Mouse (Mus musculus) heart, embryonic 12.5 days (tissue): ENCODE results near the gene Tmcc3. TPM values are rescaled to one million over a fixed set of nuclear protein-coding genes. Genes with fewer than 3 reads are reported as not detected.
"Not testable (repeated sequence)": the region's sequence is repeated elsewhere in the genome, so short reads cannot be mapped to it uniquely, and the experiment has no call there.

Experiments
- ATAC-seq: fragments of 200-750 bp; cut with Nextera tagmentation; 2 replicates; pipeline ENCODE4 v1.8.0; 2017; ENCODE audit warnings: moderate TSS enrichment, moderate library complexity; ENCODE audit not compliant: insufficient number of reproducible peaks, low FRiP score
- H3K27ac ChIP-seq: fragments of 300-500 bp; sonication (generic); 2 replicates; pipeline ENCODE4 v1.5.1; 2016; ENCODE audit warnings: mild to moderate bottlenecking, moderate library complexity; ENCODE audit not compliant: poor library complexity, severe bottlenecking
- H3K27me3 ChIP-seq: fragments of 300-500 bp; sonication (generic); replicated peaks from 2 replicates; pipeline ENCODE4 v1.6.1; 2016; ENCODE audit warnings: mild to moderate bottlenecking, moderate library complexity
- H3K36me3 ChIP-seq: fragments of 300-500 bp; sonication (generic); 2 replicates; pipeline ENCODE4 v1.6.1; 2016; ENCODE audit warnings: mild to moderate bottlenecking, moderate library complexity
- H3K4me1 ChIP-seq: fragments of 300-500 bp; sonication (generic); replicated peaks from 2 replicates; pipeline ENCODE4 v1.6.1; 2016; ENCODE audit warnings: mild to moderate bottlenecking
- H3K4me2 ChIP-seq: fragments of 300-500 bp; sonication (generic); 2 replicates; pipeline ENCODE4 v1.6.1; 2016; ENCODE audit warnings: mild to moderate bottlenecking, moderate library complexity
- H3K4me3 ChIP-seq: fragments of 300-500 bp; sonication (generic); 2 replicates; pipeline ENCODE4 v1.5.1; 2016; ENCODE audit warnings: mild to moderate bottlenecking
- H3K9ac ChIP-seq: fragments of 300-500 bp; sonication (generic); 2 replicates; pipeline ENCODE4 v1.6.1; 2016; ENCODE audit warnings: mild to moderate bottlenecking, moderate library complexity
- H3K9me3 ChIP-seq: fragments of 300-500 bp; sonication (generic); replicated peaks from 2 replicates; pipeline ENCODE4 v1.6.1; 2016; ENCODE audit warnings: mild to moderate bottlenecking, moderate library complexity
- WGBS: fragments of 180-500 bp; shearing (Covaris S2); methylation state at CpG from one replicate; pipeline ENCODE4 v1.1.7; 2016; 5-methylcytosine and 5-hydroxymethylcytosine counted together
- polyA plus RNA-seq: library from polyadenylated mRNA; unstranded; fragments of >200 nt; fragmentation: Nextera tagmentation; extraction: Ambion mirVana; gene quantifications from 2 replicates; pipeline ENCODE4 v1.2.1, GENCODE M21; 2016

Tmcc3 gene
- polyA plus RNA-seq, 1 experiment from 2014 or later = 10.2 TPM

- Histone ChIP-seq H3K9ac (no peak overlapping the region), H3K4me1 (peaks cover 9% of the 10 kb centered on the region; the same call in 1 of the 2 replicates), H3K27me3 (no peaks in the 10 kb centered on the region), H3K4me2 (no peak overlapping the region), H3K4me3 (no peak overlapping the region), H3K27ac (no peak overlapping the region), H3K36me3 (peaks cover 5% of the 10 kb centered on the region; the same call in 1 of the 2 replicates), H3K9me3 (no peaks in the 10 kb centered on the region; the same call in 1 of the 2 replicates)
- WGBS = 65% methylated on average over 6 of the region's 6 CpGs
- no peak for ATAC-seq
Measured at GRCm38 (mm10) chr10:94533081-94533724, 221.5 kb downstream of the Tmcc3 start.

DNA sequence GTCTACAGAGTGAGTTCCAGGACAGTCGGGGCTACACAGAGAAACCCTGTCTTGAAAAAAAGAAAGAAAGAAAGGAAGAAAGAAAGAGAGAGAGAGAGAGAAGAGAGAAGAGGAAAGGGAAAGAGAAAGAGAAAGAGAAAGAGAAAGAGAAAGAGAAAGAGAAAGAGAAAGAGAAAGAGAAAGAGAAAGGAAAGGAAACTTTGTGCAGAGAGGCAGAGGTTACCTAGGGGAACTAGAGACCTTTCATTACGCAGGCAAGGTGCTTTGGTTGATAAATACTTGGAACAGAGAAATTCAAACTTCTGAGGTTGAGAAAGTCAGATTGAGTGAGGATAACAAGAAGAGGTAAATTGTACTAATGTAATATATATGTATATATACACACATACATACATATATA is 226.9 kb downstream of the Tmcc3 start:
- H3K27me3 ChIP-seq, H3K27ac ChIP-seq, H3K4me2 ChIP-seq, H3K9ac ChIP-seq, H3K9me3 ChIP-seq, H3K4me3 ChIP-seq, ATAC-seq: not testable (repeated sequence)
- H3K36me3 ChIP-seq = peaks cover 12% of the 10 kb centered on the region; the same call in 1 of the 2 replicates
- H3K4me1 ChIP-seq = peaks cover 15% of the 10 kb centered on the region
- WGBS = 87% methylated on average over 2 of the region's 2 CpGs

GRCm38 (mm10) chr10:94540241-94540640 is 228.5 kb downstream of the Tmcc3 start:
- no peak overlapping the region for H3K4me3 ChIP-seq
- no peaks in the 10 kb centered on the region for H3K27me3 ChIP-seq
- H3K9me3 ChIP-seq = peaks cover 7% of the 10 kb centered on the region
- H3K27ac ChIP-seq = 0 out of 2 replicates have a peak overlapping the region, but pooled peaks have one; percentile 25
- H3K9ac ChIP-seq = no peak overlapping the region
- H3K36me3 ChIP-seq = peaks cover 12% of the 10 kb centered on the region; the same call in 1 of the 2 replicates
- no peak overlapping the region for H3K4me2 ChIP-seq
- H3K4me1 ChIP-seq = peaks cover 25% of the 10 kb centered on the region
- 38% methylated on average over 4 of the region's 4 CpGs for WGBS
- no peak for ATAC-seq

DNA sequence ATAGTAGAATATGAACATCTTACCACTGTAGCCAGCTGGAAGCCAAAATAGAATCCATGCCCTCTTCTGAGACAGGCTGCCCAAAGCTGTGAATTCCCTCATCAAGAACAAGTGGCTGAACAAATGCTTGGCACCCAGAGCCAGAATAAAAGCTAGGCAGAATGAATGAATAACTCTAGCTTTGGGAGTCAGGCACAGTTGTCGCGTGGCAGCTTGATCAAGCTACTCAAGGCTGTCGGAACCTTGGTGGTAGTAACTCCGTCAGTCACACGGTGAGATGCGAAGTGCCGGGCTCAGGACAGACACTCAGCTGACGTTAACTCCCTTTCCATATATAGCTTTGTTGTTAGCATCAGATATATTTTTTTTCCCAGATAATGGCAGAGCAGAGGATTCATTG is 232.2 kb downstream of the Tmcc3 start:
- H3K9ac ChIP-seq = no peak overlapping the region

DNA sequence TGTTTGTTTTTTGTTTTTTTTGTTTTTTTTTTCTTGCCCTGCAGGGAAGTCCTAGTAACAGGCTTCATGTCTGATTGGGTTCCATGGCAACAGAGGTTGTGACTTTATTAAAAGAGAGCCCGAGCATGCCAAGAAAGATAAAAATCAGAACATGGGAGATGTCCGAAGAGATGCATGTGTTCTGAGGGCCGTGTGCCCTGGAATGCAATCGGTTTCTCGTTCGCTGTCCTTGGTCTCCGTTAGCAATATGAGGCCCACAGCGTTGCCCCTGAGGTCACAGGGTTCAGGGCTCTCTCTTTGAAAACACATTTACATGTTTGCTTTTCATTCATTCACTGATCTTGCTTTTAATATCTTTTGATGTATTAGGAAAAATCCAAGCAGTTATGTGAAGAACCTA is 233.1 kb downstream of the Tmcc3 start:
- no peaks in the 10 kb centered on the region for H3K27me3 ChIP-seq
- 0 out of 2 replicates have a peak overlapping the region, but pooled peaks have one; percentile 47 for H3K9ac ChIP-seq
- no peak for ATAC-seq
- peaks cover 39% of the 10 kb centered on the region for H3K4me1 ChIP-seq
- 40% methylated on average over 8 of the region's 8 CpGs for WGBS
- H3K36me3 ChIP-seq = peaks cover 6% of the 10 kb centered on the region; the same call in 1 of the 2 replicates
- peaks cover 7% of the 10 kb centered on the region for H3K9me3 ChIP-seq
- peak overlapping the region; percentile 32; the same call in 1 of the 2 replicates for H3K4me3 ChIP-seq
- peak overlapping the region; percentile 65 for H3K4me2 ChIP-seq
- peak overlapping the region; percentile 65; the same call in 1 of the 2 replicates for H3K27ac ChIP-seq

More for the DNA sequence above, 232.2 kb downstream of the Tmcc3 start:
- Histone ChIP-seq H3K27me3 (no peaks in the 10 kb centered on the region), H3K4me2 (peak overlapping the region; percentile 26; the same call in 1 of the 2 replicates), H3K9me3 (peaks cover 7% of the 10 kb centered on the region), H3K36me3 (peaks cover 6% of the 10 kb centered on the region; the same call in 1 of the 2 replicates), H3K27ac (no peak overlapping the region), H3K4me1 (peaks cover 37% of the 10 kb centered on the region), H3K4me3 (no peak overlapping the region)
- no peak for ATAC-seq
- 24% methylated on average over 8 of the region's 8 CpGs for WGBS

DNA sequence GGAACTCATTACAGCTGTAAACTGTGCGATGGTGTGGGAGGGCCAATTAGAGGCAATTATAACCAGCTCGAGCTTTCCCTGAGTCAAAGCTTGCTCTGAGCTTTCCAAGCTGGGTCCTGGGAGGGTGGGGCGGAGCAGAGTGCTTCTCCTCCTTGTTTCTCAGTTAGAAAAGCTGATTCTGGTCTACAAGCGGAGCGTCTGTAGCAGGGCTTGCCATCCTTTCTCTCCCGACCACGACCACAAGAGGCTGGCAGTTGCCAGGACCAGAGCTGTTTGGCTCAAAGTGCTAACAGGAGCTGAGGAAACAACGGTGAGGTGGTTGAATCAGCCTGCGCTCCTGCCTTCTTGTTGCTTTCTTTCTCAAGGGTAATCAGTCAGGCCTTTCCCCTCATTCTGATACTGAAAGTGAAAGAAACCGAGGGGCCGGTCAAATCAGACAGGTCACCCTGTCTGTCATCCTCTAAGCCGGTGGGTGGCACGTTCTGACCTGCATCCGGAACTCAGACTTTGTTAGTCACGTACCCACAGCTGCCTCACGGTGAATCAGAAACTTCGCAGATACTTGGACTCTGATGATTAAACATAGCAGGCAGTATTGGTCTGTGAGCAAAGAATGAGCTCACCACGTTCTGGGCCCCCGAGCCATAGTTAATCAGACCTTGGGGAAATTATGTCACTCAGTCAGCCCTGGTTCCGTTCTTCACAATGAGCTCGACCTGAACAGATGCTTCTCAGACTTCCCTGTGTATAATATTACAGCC is 233.7 kb downstream of the Tmcc3 start:
- peaks cover 39% of the 10 kb centered on the region for H3K4me1 ChIP-seq
- 23% methylated on average over 21 of the region's 21 CpGs for WGBS
- peak overlapping the region; percentile 65 for H3K4me2 ChIP-seq
- peak overlapping the region; percentile 65 for H3K27ac ChIP-seq
- H3K4me3 ChIP-seq = peak overlapping the region; percentile 32
- H3K27me3 ChIP-seq = no peaks in the 10 kb centered on the region
- peak; percentile 60 for ATAC-seq
- H3K9me3 ChIP-seq = peaks cover 7% of the 10 kb centered on the region
- peak overlapping the region; percentile 47 for H3K9ac ChIP-seq
- peaks cover 6% of the 10 kb centered on the region; the same call in 1 of the 2 replicates for H3K36me3 ChIP-seq

DNA sequence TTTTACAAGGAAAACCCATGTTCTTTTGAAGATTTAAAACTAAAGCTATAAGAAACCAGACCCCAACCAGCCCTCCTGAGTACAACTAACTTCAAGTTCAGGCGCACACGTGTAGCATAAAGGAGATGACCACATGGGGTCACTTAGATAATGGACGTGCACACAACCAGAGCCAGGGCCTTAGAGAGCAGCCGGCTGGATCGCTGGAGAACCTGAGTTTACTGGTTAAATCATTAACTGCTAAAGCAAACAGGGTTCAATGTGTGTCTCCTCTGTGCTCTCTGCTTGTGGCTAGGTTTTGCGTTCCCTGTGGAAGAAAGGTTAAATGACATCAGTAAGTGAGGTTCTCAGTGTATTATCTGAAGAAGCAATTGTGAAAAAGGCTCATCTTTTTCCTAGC is 234.9 kb downstream of the Tmcc3 start:
- H3K27ac ChIP-seq = no peak overlapping the region
- 0 out of 2 replicates have a peak, but pooled peaks cover 2% of the 10 kb centered on the region for H3K36me3 ChIP-seq
- H3K9ac ChIP-seq = no peak overlapping the region
- peaks cover 47% of the 10 kb centered on the region for H3K4me1 ChIP-seq
- no peak for ATAC-seq
- 79% methylated on average over 6 of the region's 6 CpGs for WGBS
- no peak overlapping the region for H3K4me2 ChIP-seq
- H3K4me3 ChIP-seq = no peak overlapping the region
- no peaks in the 10 kb centered on the region for H3K27me3 ChIP-seq
- H3K9me3 ChIP-seq = peaks cover 2% of the 10 kb centered on the region

DNA sequence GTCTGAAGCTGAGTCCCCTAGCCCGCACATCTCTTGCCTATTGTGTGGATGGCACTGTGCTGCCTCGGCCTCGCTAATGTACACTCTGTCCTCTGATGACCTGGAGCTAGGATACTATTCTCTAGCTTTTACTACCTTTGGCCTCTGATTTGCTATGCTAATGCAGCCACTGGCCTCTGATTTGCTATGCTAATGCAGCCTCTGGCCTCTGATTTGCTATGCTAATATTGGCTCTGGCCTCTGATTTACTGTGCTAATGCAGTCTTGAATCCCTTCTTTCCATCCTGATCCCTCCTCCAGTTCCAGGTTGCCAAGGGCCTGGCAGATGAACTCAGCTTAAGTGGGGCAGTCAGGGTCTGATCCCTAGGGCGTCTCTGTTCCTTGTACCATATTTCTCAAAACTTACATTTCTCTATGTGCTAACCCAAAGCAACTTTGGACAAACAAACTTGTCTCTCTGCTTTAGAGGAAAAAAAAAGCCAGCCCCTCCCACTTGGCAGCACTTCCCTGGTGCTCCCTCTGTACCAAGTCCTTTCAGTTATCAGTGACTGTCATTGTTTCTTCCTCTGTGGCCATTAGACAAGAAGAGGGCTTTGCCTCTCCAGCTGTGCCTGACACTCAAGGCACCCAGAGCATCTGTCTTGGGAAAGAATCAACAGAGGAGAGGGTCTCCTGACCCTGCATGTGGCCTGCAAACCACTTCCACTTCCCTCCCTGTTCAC is 237.9 kb downstream of the Tmcc3 start:
- Histone ChIP-seq H3K36me3 (no peaks in the 10 kb centered on the region), H3K9ac (no peak overlapping the region), H3K4me2 (no peak overlapping the region), H3K4me1 (peaks cover 46% of the 10 kb centered on the region), H3K27ac (peak overlapping the region; percentile 17; the same call in 1 of the 2 replicates), H3K27me3 (no peaks in the 10 kb centered on the region), H3K4me3 (no peak overlapping the region), H3K9me3 (no peaks in the 10 kb centered on the region; the same call in 1 of the 2 replicates)
- ATAC-seq = no peak
- WGBS = 69% methylated on average over 4 of the region's 4 CpGs

- Histone ChIP-seq H3K27me3 (no peaks in the 10 kb centered on the region), H3K4me3 (no peak overlapping the region), H3K36me3 (no peaks in the 10 kb centered on the region), H3K9me3 (no peaks in the 10 kb centered on the region; the same call in 1 of the 2 replicates), H3K27ac (peak overlapping the region; percentile 45; the same call in 1 of the 2 replicates), H3K4me2 (0 out of 2 replicates have a peak overlapping the region, but pooled peaks have one; percentile 16), H3K4me1 (peaks cover 39% of the 10 kb centered on the region), H3K9ac (no peak overlapping the region)
- no peak for ATAC-seq
- WGBS = 30% methylated on average over 9 of the region's 9 CpGs
Measured at GRCm38 (mm10) chr10:94550649-94551048, 238.9 kb downstream of the Tmcc3 start.

GRCm38 (mm10) chr10:94551065-94551464 is 239.3 kb downstream of the Tmcc3 start:
- ATAC-seq = no peak
- H3K9ac ChIP-seq = no peak overlapping the region
- peaks cover 34% of the 10 kb centered on the region for H3K4me1 ChIP-seq
- H3K36me3 ChIP-seq = no peaks in the 10 kb centered on the region
- no peaks in the 10 kb centered on the region; the same call in 1 of the 2 replicates for H3K9me3 ChIP-seq
- H3K27ac ChIP-seq = peak overlapping the region; percentile 45; the same call in 1 of the 2 replicates
- H3K4me2 ChIP-seq = no peak overlapping the region
- 40% methylated on average over 2 of the region's 2 CpGs for WGBS
- no peak overlapping the region for H3K4me3 ChIP-seq
- H3K27me3 ChIP-seq = no peaks in the 10 kb centered on the region
